Mouse (Mus musculus): Measurements from ENCODE around the gene Tpo.

Gene Tpo

DNA sequence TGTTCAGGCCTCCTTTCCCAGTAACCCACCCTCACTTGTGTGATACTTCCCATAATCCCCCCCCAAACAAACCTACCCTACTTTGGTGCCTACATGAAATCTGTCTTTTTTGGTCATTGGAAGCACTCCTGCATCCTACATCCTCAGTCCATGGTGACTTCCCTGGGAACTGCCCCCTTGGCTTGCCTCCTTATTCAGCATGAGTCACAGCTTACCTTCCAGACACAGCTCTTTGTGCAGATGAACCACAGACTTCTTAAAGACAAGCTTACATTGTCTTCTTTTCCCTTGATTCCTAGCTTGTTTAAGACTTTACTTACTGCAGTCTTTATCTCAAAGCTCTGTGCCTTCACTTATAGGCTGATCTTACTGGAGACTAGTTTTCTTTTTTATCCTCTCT, 112.0 kb downstream of the Tpo start:
- DNase-seq (ENCODE audit: low read depth, low spot score) = no peak

GRCm38 (mm10) chr12:30017131-30017530, 115.3 kb downstream of the Tpo start:
- no peak for DNase-seq (ENCODE audit: low read depth, low spot score)

DNA sequence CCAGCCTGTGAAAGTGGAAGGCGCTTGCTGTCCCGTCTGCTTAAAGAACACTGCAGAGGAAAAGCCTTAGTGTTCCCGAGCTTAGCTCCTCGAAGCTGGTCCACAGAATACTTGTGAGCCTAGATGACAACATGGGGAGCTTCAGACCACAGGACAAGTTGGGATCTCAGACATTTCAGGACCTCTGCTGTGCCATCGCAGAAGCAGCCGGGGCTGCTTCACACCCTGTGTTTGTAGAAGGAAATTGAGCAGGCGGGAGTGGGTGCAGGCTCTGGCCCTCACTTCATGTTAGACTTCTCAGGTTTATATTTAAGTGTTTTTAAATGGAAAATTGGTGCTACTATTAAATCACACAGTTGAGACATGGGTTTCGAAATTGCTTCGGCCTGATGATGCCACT, 116.9 kb downstream of the Tpo start:
- no peak for DNase-seq (ENCODE audit: low read depth, low spot score)

DNA sequence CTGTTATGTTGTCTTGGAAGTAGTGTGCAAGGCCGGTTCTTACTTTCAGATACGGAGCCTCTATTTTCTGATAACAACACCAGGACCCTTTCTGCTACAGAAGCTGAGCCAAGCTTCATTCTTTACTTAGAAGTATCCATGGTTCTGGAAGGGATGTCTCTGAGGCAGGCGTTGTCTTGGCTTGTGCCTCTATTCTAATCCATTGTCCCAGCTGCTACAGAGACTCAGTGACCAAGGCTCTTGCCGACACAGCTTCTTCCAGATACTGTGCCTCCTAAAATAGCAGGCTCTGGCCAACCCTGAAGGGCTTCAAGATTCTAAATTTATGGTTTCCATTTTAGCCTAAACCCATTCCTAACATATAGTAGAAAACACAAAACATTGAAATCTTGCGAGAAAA, 123.7 kb downstream of the Tpo start:
- DNase-seq (ENCODE audit: low read depth, low spot score) = no peak

- no peak for DNase-seq (ENCODE audit: low read depth, low spot score)
Measured at GRCm38 (mm10) chr12:30006586-30006985, 125.8 kb downstream of the Tpo start.
